Mouse (Mus musculus) left cerebral cortex, adult 9 months (tissue): Measurements from ENCODE around the gene Kdm5b.
"Not testable (repeated sequence)": the region's sequence is repeated elsewhere in the genome, so short reads cannot be mapped to it uniquely, and the experiment has no call there.

ENCODE experiments used
- DNase-seq, 2 experiments: peaks; one replicate each; pipeline ENCODE4 v3.0.0; 2022; ENCODE audit warnings: low spot score in 2 of 2

Gene Kdm5b

DNA sequence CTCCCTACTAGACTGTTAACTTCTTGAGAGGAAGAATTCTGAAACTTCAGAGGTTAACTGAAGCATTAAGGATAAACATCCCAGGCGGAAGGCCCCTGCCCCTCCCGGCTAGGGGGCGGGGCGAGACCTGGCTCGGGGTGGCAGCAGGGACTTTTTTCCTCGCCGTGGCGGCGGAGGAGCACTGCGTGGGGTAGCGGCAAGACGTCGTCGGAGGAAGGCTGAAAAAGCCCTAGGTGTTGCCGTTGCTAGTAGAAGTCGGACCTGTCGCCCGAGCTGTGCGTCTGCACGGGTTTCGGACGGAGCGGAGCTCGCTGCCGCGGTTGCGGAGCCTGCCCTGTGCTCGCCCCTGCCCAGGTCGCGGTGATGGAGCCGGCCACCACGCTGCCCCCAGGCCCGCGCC lies at the start of gene Kdm5b:
Kdm5b (plus strand) TSS at position 196 of the 400 bp plus-strand sequence.
- DNase-seq, result peak in 1 of 2 experiments; percentile 84

DNA sequence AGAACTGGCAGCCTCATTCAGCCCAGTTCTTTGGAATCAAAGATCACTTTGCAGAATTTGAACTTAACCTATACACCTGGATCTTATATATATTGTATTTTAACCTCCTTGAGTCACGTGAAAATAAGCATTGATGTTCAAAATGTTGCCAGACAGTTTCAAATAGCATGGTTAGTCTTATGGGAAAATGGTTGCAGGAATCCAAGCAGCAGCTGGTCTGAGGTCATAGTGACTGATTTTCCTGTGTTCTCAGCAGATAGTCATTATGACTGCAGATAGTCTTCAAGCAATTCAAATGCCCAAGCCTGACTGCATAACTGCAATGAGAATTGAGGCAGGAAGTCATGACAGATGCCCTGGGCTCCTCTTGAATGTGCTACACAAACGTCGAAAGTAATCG lies 47.8 kb upstream of the Kdm5b start:
- no peak for DNase-seq

DNA sequence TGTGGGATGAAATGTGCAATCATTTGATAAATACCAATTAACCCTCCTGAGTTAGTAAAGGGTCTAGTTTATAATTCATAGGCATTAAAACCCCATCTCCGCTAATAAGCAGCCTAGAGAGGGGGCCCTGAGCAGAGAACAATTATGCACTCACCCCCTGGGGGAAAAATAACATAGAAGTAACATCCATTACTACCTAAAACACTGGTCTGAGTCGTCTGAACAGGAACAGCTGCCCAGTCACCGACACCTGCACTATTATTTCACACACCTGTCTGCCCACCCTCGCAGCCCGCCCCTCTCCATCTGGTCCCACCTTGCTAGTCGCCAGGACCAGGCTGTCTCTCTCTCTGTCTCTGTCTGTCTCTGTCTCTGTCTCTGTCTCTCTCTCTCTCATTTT lies 47.4 kb upstream of the Kdm5b start:
- no peak for DNase-seq

DNA sequence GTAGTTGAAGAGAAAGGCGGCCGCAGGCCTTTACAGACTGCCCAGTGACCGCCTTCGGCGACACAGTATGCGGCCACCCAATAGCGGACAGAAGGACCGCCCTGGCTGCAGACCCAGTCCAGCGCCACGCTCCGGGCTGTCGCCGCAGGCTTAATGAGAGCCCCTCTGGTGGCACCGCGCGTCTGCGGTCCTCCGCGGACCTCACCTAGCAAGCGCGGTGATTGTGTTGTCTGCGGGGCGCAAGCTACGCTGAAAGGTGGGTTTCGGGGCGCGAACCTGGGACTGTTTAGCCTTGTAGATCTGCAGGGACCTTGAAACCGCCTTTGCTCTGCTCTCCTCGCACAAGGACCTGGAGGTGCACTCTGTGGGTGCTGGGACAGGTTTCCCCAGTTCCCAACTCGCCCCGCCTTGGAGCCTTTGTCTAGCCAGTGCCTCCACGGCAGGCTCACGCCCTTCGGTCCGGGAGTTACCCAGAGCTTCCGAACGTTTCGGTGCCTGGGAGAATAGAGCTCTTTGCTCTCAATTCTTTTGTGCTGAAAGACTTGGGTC lies 46.6 kb upstream of the Kdm5b start:
- DNase-seq, result no peak

DNA sequence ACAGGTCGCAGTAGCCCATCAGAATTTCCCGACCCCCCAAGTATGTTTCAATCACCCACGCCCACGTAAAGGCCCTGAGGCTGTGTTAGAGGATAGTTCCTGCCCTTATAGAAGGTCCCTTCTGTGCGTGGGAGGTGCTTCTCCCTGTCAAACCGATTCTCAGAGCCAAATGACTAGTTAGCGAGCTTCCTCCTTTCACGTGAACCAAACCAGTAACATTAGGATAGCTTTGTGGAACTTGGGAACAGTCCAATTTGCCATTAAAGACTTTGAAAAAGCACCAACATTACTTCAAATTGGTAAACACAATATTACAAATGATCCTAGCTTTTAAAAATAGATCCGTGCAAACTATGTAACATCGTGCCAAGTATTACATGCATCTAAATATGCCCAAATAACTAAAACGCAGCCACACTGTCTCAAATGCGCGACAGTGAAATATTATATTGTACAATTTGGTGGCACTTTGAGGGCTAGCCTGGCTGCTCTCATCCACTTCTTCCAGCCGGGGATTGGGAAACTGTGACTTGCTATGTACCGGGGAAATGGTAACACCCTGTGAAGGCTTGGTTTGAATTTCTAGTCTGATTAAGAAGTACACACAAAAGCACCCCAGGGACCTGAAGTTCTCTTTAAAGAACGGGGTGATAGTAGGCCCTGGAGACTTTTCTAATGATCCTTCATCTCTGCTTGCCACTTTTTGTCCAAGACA lies 45.9 kb upstream of the Kdm5b start:
- DNase-seq, result no peak

DNA sequence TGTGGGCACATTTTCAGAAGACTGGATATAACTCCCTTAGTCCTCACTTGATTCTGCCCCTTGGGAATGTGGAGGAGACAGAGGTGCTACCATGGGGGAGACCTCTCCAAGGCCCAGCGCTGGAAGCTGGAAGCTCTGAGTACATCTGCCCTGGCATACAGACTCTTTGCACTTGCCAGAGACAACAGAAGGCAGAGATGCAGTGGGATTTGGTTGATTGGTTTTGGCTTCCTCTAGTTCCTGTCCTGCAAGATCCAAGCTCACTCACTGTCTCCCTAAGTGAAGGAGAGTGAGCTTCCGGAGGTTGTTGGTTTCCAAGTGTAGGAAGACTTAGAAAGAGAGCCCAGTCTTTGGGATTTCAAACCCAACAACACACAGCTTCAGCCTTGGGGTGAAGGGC lies 44.1 kb upstream of the Kdm5b start:
- DNase-seq, result no peak

DNA sequence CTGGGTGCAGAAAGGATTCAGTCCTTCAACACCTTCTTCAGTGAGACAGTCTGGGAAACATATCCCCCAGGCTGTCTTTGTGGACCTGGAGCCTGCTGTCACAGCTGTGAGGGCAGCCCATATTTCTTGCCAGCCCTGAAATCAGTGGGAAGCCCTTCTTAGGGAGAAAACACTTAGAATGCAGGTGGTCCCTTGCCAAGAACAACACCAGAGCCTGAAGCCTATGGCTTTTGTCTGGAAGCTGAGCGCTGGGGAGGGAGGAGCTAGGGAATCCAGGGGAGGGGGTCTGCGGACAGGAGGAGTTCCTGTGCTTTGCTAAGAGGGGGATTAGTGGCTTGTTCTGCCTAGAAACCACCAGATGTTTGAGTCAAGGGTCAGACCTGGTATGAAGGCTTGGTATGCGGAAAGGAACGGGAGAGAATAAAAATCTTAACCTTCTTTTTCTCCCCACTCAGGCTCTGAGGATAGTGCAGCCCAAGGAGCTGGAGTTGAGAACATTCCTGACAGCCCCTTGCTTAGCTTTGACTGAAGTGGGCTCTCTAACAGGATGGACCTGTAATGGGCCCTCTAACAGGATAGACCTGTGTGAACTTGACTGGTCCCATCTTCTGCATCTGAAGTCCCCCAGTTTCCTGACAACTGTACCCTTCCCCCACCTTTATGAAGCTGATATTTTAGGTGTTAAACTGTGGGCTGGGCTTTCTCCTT lies 43.3 kb upstream of the Kdm5b start:
- DNase-seq, result no peak

DNA sequence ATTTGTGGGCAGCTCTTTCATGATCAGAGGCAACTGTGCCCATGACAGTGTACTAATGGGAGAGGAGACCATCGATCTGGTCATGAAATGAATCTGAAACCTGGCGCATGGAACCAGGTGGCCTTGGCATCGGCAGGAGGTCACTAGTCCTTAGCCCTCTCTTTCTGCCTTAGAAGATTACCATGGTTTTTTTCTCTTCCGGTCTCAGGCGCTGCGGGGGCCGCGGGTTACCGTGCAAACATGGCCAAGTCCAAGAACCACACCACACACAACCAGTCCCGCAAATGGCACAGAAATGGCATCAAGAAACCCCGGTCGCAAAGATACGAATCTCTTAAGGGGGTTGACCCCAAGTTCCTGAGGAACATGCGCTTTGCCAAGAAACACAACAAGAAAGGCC lies 42.1 kb upstream of the Kdm5b start:
- not testable (repeated sequence) for DNase-seq

DNA sequence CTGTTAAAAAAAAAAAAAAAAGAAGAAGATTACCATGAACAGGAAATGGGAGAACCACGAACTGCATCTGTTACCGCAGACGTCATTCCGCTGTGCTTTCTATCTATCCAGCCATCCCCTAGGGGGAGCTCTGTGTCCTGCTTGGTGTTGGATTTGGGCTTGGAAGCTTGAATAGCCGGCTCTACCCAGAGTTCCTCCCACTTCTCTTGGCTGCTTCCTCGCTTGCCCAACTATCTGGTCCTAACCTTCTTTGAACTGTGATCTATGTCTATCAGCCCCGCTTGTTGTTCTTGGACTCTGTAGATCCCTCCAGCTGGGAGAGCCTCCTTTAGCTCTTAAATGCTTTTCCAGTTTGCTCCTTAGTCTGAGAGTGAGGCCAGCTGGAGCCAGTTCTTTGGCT lies 41.3 kb upstream of the Kdm5b start:
- peak; percentile 55 to 88 for DNase-seq

DNA sequence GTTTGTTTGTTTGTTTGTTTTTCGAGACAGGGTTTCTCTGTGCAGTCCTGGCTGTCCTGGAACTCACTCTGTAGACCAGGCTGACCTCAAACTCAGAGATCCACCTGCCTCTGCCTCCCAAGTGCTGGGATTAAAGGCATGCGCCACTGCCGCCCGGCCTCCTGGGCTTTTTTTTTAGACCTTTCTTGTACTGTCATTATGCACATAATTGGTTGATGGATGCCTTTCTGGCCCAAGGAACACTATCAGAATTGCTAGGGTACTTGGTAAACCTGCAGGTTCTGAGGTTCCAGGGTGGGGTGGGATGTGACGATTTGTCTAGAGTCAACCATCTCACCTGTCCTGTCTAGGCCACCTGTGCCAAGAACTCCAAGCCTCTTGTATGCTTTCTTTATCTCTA lies 40.8 kb upstream of the Kdm5b start:
- not testable (repeated sequence) for DNase-seq

DNA sequence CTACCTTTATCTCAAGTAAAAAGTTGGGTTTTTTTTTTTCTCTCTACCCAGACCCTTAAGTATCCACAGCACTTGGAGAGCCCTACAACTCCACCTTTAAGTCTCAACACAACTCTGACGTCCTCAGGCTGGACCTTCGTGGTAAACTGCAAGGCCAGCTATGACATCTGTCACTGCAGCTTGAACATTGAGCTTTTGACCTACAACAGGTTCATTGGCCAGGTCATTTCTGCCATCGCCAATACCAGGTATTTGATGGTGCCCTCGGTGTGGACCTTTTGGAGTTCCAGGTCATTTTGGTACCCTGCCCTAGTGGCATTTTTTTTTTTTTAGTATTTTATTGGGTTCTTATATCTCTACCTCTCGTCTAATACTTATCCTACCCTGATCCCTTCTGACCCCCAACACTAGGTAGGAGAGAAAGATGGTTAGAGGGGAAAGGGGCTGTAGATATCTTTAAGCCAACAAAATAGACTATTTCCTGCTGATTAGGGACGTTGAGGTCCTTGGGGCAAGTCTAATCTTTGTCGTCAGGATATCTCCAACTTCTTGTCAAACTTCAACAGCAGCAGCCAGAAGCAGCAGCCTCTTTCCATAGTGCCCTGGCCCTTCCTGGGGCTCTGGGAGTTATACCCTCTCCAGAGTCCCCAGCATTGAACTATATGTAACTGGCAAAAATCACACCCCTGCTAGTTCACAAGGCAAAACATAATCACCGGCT lies 39.8 kb upstream of the Kdm5b start:
- no peak for DNase-seq

DNA sequence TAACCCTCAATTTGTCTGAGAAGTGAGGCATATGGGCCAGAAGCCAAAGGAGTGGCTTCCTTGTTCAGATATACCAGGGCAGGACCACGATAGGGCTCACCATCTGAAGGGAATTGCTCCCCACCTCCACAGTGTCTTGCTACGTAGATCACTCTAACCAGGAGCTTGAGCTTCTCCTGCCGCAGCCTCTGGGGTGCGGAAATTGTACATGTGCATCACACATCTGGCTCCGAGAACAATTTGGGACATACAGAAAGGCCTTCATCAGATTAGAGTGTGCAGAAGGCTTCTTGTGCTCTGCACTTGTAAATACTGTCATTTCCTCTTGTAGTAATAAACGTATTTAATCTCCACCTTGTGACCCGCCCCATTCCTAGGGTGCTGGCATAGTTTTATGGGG lies 38.8 kb upstream of the Kdm5b start:
- DNase-seq, result no peak

DNA sequence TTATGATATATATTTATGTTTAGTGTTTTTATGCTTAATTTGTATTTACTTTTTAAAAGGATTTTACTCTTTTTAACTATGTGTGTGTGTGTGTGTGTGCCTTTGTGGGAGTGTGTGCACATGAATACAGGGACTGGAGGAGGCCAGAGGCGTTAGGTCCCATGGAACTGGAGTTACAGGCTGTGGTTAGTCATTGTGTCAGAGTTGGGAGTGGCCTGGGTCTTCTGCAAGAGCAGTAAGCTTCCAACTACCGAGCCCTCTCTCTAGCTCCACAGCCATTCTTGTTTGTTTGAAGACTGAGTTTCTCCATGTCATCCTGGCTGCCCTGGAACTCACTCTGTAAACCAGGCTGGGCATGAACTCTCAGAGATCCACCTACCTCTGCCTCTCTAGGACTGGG lies 37.6 kb upstream of the Kdm5b start:
- DNase-seq, result no peak

DNA sequence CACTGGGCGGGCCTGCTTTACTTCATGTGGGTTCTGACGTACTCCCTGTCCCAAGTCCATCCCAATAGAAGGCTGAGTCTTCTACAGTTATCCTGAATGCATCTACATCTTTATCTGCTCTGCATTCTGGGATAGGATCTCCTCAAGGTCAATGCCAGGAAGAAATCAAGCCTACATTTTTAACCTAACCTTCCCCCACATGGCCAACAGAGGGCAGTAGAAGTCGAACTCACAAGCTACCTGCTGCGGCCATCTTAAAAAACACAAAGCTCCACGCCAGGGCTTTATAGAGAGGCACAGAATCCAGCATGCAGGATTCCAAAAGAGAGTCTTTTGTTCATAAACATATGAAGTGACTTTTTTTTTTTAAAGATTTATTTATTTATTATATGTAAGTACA lies 35.5 kb upstream of the Kdm5b start:
- peak in 1 of 2 experiments; percentile 11 for DNase-seq

DNA sequence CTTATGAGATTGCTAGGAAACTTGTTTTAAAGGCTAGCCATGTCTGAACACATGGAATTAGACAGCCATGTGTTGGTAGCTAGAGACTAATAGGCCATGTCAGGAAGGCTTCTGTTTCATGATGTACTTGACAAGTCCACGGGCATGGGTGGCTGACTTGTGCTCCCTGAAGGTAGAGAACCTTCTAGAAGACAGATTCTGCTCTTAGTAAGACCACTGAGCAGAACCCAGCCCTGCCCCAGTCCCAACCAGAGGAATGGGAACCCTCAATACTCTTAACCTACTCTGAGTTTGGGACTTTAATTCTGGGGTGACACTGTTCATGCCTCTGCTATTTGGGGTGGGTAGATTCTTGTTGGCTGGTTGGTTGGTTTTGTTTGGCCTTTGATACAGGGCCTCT lies 35.0 kb upstream of the Kdm5b start:
- no peak for DNase-seq

DNA sequence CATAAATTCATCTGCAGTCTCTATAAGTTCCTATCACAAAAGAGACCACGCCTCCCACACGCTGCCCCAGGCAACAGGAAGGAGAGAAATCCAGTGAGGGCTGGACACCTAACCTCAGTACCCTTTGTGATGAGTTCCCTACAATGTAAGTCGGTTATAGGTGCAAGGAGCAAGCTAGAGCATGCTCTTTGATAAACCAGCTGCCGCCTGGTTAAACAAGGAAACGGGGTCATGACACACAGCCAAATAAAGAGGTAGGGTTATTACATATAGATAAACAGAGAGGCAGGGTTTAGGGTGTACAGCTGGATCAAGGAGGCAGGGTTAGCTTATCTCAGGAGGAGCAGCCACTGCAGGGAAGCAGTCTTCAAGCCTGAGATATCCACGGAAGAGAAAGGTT lies 33.2 kb upstream of the Kdm5b start:
- no peak for DNase-seq

DNA sequence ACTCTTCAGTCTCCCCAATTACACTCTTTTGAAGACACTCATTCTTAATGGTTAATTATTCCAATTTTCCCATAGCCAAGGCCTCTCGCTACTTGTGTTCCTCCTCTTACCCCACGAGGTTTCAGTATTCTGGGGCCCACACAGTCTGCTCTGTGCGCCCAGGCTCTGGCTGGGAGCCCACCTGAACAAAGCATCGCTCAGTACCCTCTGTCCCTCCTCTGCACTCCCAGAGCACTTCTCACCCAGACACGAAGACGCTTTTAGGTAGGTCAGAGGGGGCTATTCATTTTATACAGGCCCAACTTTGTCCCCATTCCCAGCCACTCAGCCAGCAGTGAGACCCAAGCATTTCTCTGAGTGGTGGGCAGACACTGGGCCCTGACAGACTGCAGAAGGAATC lies 29.4 kb upstream of the Kdm5b start:
- peak; percentile 33 to 40 for DNase-seq

DNA sequence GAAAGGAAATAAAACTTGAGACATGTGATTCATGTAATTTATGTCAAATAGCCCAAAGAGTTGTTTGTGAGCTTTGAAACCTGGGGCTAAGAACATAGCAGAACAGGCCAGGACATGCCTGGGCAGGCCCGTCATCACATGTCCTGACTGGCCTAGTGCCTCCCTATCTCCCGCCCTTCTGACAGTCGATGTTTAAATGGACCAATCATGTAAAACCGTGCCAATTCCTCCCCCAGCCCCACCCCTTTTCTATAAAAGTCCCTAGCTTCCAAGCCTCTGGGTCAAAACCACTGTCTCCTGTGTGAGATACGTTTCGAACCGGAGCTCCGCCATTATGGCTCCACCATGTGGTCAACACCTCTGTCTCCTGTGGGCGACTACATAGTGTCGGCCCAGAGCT lies 26.3 kb upstream of the Kdm5b start:
- DNase-seq, result not testable (repeated sequence)

DNA sequence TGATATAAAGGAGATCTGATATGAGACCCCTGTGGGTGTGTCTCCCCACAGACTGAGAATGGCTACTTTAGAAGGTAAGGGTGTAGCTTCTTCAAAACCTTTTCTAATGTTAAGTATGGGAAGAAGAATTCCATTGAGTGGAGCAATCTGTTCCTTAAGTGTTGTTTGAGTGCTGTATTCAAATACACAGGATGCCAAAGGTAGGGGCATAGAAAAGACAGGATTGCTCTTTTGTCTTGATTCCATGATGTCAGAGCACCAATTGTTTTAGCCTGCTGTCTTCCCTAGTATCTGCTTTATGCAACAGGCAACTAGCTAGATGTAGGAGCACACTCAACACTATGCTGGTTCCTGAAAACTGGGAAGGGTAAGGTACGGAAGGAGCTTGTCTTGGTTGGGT lies 24.9 kb upstream of the Kdm5b start:
- DNase-seq, result no peak

DNA sequence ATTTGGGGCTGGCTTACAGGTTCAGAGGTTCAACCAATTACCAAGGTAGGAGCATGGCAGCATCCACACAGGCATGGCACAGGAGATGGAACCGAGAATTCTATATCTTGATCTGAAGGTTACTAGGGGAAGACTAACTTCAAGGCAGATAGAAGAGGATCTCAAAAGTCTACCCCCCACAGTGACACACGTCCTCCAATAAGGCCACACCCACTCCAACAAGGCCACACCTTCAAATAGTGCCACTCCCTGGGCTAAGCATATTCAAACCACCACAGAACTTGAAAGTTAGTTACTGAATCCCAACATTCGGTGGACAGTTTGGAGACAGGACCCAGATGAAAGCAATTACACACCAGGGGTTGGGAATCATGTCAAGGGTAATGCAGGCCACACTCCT lies 24.5 kb upstream of the Kdm5b start:
- no peak for DNase-seq

DNA sequence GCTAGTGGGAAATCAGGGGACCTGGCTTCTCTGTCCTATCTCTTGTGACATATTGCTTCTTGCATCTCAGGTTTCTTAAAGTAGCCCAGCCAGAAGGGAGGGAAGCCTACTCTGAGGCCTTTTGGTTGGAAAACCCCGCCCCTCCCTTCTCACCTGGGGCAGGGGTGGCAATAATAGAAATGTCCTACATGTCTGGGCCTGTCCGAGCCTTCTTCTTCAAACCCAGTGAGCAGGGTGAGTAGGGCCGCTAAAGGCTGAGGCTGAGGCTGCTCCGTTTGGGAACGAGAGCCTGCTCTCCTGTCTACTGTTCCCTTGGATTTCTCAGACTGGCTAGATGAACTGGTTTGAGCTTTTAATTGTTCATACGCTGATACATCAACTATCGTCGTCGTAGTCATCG lies 19.4 kb upstream of the Kdm5b start:
- DNase-seq, result no peak

DNA sequence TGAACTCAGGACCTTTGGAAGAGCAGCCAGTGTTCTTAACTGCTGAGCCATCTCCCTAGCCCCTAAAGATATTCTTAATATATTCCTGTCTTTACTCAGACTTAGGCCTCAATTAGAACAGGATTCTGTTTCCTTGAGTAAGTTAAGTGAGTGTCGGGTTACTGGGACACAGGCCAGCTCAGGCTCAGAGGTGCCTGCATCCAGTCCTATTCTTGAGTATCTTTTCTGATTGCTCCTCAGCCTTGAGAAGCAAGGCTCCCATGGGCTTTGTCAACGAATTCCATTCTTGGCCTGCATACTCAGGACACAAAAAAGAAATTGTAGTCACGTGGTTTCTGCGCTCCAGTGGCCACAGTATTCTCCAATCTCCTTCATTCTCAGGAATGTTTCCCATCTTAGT lies 11.7 kb upstream of the Kdm5b start:
- DNase-seq, result no peak
